Mouse (Mus musculus) midbrain, embryonic 10.5 days (tissue): ENCODE measurements around the gene Sdk2. TPM values are rescaled to one million over a fixed set of nuclear protein-coding genes. Genes with fewer than 3 reads are reported as not detected.

Source experiments
- DNase-seq: peaks from one replicate; pipeline ENCODE4 v3.0.0-alpha.2; 2017; ENCODE audit warnings: low spot score
- H3K27ac ChIP-seq: fragments of 300-500 bp; sonication (generic); replicated peaks from 2 replicates; pipeline ENCODE4 v1.5.1; 2016; ENCODE audit warnings: mild to moderate bottlenecking
- H3K27me3 ChIP-seq: fragments of 300-500 bp; sonication (generic); 2 replicates; pipeline ENCODE4 v1.6.1; 2016; ENCODE audit warnings: low read depth, mild to moderate bottlenecking; ENCODE audit not compliant: poor library complexity, severe bottlenecking
- H3K36me3 ChIP-seq: fragments of 300-500 bp; sonication (generic); 2 replicates; pipeline ENCODE4 v1.6.1; 2016; ENCODE audit warnings: mild to moderate bottlenecking, moderate library complexity
- H3K4me1 ChIP-seq: fragments of 300-500 bp; sonication (generic); 2 replicates; pipeline ENCODE4 v1.6.1; 2016
- H3K4me3 ChIP-seq: fragments of 300-500 bp; sonication (generic); 2 replicates; pipeline ENCODE4 v1.5.1; 2016; ENCODE audit warnings: mild to moderate bottlenecking, moderate library complexity
- H3K9me3 ChIP-seq: fragments of 300-500 bp; sonication (generic); replicated peaks from 2 replicates; pipeline ENCODE4 v1.6.1; 2016; ENCODE audit warnings: mild to moderate bottlenecking
- WGBS: fragments of 180-500 bp; shearing (Covaris S2); methylation state at CpG from one replicate; pipeline ENCODE4 v1.1.7; 2016; 5-methylcytosine and 5-hydroxymethylcytosine counted together
- polyA plus RNA-seq: library from polyadenylated mRNA; unstranded; fragments of >200 nt; fragmentation: Nextera tagmentation; extraction: Ambion mirVana; gene quantifications from 2 replicates; pipeline ENCODE4 v1.2.1, GENCODE M21; 2016

Gene Sdk2
- polyA plus RNA-seq, 1 experiment from 2014 or later = 4.5 TPM

DNA sequence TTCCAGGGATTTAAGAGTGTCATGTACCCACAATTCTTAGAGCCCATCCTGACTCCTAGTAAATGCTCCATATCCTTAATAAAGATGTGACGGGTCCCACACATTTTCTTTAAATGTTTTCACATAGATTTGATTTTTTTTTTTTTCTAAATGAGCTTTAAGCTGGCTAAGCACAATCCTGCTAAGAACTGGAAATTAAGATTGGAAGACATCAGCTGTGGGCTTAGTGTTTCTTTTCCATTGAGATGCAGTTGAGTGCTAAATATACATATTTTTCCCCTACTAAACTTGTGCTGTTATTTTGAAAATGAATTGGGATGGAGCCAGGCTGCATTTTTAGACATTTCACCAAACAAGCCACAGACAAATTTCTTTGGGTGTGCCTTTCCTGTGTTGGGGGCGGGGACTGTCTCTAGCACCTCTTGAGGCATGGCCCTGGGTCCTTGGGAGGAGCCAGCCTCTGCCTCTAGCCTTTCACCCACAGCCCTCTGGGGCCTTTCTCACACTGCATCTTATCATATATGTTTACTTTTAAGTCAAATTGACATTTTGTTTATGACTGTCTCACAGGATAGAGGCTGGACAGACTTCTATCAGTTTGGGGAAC is 278.6 kb downstream of the Sdk2 start:
- no peak for DNase-seq
- no peaks in the 10 kb centered on the region for H3K9me3 ChIP-seq
- 80% methylated on average over 2 of the region's 2 CpGs for WGBS
- H3K4me3 ChIP-seq = no peak overlapping the region
- H3K36me3 ChIP-seq = peaks cover 15% of the 10 kb centered on the region
- H3K27me3 ChIP-seq = peaks cover 5% of the 10 kb centered on the region; the same call in 1 of the 2 replicates
- H3K27ac ChIP-seq = peak overlapping the region; percentile 71
- peaks cover 80% of the 10 kb centered on the region for H3K4me1 ChIP-seq

- Histone ChIP-seq H3K36me3 (0 out of 2 replicates have a peak, but pooled peaks cover 8% of the 10 kb centered on the region), H3K9me3 (no peaks in the 10 kb centered on the region), H3K4me1 (peaks cover 75% of the 10 kb centered on the region), H3K4me3 (no peak overlapping the region), H3K27me3 (peaks cover under 1% of the 10 kb centered on the region; the same call in 1 of the 2 replicates), H3K27ac (peak overlapping the region; percentile 97)
- DNase-seq = no peak
- WGBS = 84% methylated on average over 13 of the region's 13 CpGs
Observed at GRCm38 (mm10) chr11:113787432-113788182, 279.2 kb downstream of the Sdk2 start.

DNA sequence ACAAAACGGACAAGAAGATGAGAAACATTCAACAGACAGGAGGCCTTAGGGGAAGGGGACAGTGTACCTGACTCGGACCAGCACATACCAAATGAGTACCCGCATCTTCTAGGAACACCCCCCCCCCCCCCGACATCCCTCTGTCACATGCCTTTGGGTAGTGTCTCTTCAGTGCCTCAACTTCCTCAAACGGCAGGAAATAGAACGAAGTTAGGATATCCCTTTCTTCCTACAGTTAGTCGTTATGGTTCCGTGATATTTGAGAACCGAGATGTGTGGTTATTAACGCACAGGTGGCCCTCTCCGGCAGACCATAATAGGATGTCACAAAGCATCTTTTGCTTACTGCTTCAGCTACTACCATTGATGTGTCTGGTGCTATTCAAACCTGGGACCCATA is 279.8 kb downstream of the Sdk2 start:
- 87% methylated on average over 11 of the region's 11 CpGs for WGBS

DNA sequence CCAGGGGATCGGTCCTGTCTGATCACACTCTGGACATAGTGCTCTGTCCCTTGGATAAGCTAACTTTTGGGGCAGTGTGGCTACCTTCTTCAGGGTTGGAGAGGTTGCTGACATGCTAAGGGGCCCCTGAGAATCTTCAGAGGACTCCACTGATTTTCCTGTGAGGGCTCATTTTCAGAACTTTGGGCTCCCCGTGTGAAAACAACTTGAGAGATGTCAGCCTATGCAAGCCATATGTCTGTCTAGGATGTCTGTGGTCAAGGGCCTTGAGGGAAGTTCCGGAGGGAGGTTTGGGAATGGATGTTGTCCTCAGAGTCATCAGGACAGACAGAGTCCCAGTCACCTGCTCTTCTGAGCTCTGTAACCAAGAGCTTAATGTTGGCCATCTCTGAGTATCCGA is 280.5 kb downstream of the Sdk2 start:
- Histone ChIP-seq H3K36me3 (0 out of 2 replicates have a peak, but pooled peaks cover 8% of the 10 kb centered on the region), H3K4me1 (peaks cover 72% of the 10 kb centered on the region), H3K27ac (peak overlapping the region; percentile 97), H3K4me3 (peak overlapping the region; percentile 49), H3K9me3 (no peaks in the 10 kb centered on the region), H3K27me3 (no peaks in the 10 kb centered on the region)
- WGBS = 53% methylated on average over 4 of the region's 4 CpGs
- DNase-seq = no peak

More for the DNA sequence above, 279.8 kb downstream of the Sdk2 start:
- no peak for DNase-seq
- H3K36me3 ChIP-seq = 0 out of 2 replicates have a peak, but pooled peaks cover 8% of the 10 kb centered on the region
- H3K27ac ChIP-seq = peak overlapping the region; percentile 97
- no peaks in the 10 kb centered on the region for H3K27me3 ChIP-seq
- H3K4me3 ChIP-seq = peak overlapping the region; percentile 49; the same call in 1 of the 2 replicates
- H3K9me3 ChIP-seq = no peaks in the 10 kb centered on the region
- H3K4me1 ChIP-seq = peaks cover 75% of the 10 kb centered on the region

- Histone ChIP-seq H3K4me3 (peak overlapping the region; percentile 49), H3K27ac (peak overlapping the region; percentile 97), H3K27me3 (no peaks in the 10 kb centered on the region), H3K36me3 (0 out of 2 replicates have a peak, but pooled peaks cover 5% of the 10 kb centered on the region), H3K4me1 (peaks cover 72% of the 10 kb centered on the region), H3K9me3 (no peaks in the 10 kb centered on the region)
- WGBS = under 1% methylated on average over 19 of the region's 19 CpGs
- DNase-seq = peak; percentile 91
Observed at GRCm38 (mm10) chr11:113785406-113786171, 281.3 kb downstream of the Sdk2 start.

DNA sequence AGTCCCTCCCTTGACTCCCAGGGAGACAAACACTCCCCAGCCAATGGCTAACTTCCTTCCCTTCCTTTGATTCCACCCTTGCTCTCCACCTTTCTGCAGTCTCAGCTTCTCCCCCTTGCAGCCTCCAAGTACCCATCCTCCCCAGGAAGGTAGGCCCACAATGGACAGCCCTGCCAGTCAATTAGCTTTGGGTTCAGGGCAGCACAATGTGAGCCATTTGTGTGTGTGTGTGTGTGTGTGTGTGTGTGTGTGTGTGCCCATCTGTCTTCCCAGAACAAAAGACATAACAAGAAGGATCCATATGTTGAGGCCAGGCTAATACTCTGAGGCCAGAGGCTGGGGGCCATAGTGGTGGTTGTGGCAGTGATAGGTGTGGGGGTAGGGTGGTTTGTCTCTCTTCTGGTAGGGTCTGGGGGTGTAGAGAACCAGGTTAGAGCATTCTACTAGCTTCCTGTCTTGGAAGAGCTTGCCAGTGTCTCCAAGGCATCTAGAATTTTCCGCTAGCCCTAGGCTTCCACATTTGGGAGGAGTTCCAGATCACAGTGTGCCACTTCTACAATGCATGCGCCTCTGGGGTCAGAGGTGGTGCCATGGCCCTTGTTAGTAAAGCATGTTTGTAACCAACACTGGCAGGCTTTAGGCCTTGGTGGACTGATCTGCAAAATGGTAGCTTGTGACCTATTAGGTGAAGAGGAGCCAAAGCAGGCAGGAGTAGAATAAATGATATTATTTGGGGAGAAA is 282.0 kb downstream of the Sdk2 start:
- H3K4me1 ChIP-seq = peaks cover 80% of the 10 kb centered on the region
- no peaks in the 10 kb centered on the region for H3K27me3 ChIP-seq
- no peak for DNase-seq
- peak overlapping the region; percentile 97 for H3K27ac ChIP-seq
- peak overlapping the region; percentile 49 for H3K4me3 ChIP-seq
- no peaks in the 10 kb centered on the region for H3K9me3 ChIP-seq
- 27% methylated on average over 2 of the region's 2 CpGs for WGBS
- 0 out of 2 replicates have a peak, but pooled peaks cover 3% of the 10 kb centered on the region for H3K36me3 ChIP-seq

DNA sequence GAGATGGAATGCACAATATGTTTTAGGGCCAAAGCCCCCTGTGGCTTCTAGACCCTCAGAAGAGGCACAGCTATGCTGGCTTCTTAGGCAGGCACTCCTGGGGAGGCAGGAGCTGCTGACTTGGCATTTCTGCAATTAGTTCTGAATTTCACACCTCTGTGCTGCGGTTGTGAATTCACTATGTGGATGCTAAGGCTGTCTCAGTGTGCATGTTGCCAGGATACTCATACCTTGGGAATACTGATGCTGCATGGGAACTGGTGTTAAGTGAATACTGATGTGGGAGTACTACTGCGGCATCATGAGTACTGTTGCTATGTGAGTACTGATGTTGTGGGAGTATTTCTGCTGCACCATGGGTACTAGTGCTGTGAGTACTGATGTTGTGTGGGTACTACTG is 284.4 kb downstream of the Sdk2 start:
- 93% methylated on average over 2 of the region's 2 CpGs for WGBS
- Histone ChIP-seq H3K9me3 (no peaks in the 10 kb centered on the region), H3K4me3 (no peak overlapping the region), H3K36me3 (no peaks in the 10 kb centered on the region), H3K27ac (peak overlapping the region; percentile 39; the same call in 1 of the 2 replicates), H3K4me1 (peaks cover 84% of the 10 kb centered on the region), H3K27me3 (no peaks in the 10 kb centered on the region)
- DNase-seq = no peak

- Histone ChIP-seq H3K27me3 (no peaks in the 10 kb centered on the region), H3K4me3 (no peak overlapping the region), H3K4me1 (peaks cover 84% of the 10 kb centered on the region), H3K27ac (peak overlapping the region; percentile 39; the same call in 1 of the 2 replicates), H3K9me3 (no peaks in the 10 kb centered on the region), H3K36me3 (no peaks in the 10 kb centered on the region)
- 73% methylated on average over 2 of the region's 2 CpGs for WGBS
- no peak for DNase-seq
Observed at GRCm38 (mm10) chr11:113782006-113782405, 284.8 kb downstream of the Sdk2 start.

DNA sequence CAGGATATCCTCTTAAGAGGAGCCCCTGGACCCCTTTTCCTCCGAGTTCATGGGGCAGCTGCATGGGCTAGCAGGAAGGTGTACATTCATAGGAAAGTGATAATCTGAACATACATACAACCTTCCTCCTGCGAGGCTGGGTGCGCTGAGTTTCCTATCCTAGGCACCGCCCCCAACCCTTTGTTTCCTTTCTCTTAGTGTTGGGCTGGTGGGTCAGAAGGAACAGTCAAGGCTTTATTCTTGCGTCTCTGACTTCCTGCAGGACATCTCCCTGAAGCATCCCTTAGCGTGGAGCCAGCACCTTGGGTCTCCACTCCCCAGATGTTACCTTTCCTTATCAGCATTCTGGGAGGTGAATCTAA is 287.2 kb downstream of the Sdk2 start:
- no peak for DNase-seq
- Histone ChIP-seq H3K4me1 (peaks cover 69% of the 10 kb centered on the region), H3K27ac (peak overlapping the region; percentile 86), H3K9me3 (no peaks in the 10 kb centered on the region), H3K4me3 (peak overlapping the region; percentile 34; the same call in 1 of the 2 replicates), H3K36me3 (no peaks in the 10 kb centered on the region), H3K27me3 (no peaks in the 10 kb centered on the region)
- 11% methylated on average over 6 of the region's 6 CpGs for WGBS

- H3K4me1 ChIP-seq = peaks cover 63% of the 10 kb centered on the region
Observed at GRCm38 (mm10) chr11:113778733-113779679, 287.8 kb downstream of the Sdk2 start.

GRCm38 (mm10) chr11:113777878-113778464 is 288.9 kb downstream of the Sdk2 start:
- Histone ChIP-seq H3K9me3 (no peaks in the 10 kb centered on the region), H3K4me1 (peaks cover 61% of the 10 kb centered on the region), H3K36me3 (no peaks in the 10 kb centered on the region), H3K27me3 (no peaks in the 10 kb centered on the region), H3K4me3 (no peak overlapping the region), H3K27ac (peak overlapping the region; percentile 86)
- WGBS = 60% methylated on average over 8 of the region's 8 CpGs
- DNase-seq = no peak

More at GRCm38 (mm10) chr11:113778733-113779679, 287.8 kb downstream of the Sdk2 start:
- peak overlapping the region; percentile 34 for H3K4me3 ChIP-seq
- 12% methylated on average over 20 of the region's 20 CpGs for WGBS
- no peaks in the 10 kb centered on the region for H3K36me3 ChIP-seq
- peak overlapping the region; percentile 86 for H3K27ac ChIP-seq
- no peaks in the 10 kb centered on the region for H3K9me3 ChIP-seq
- H3K27me3 ChIP-seq = no peaks in the 10 kb centered on the region
- DNase-seq = peak; percentile 53
